Mouse (Mus musculus): Measurements from ENCODE around the gene Prss50.

Gene Prss50

DNA sequence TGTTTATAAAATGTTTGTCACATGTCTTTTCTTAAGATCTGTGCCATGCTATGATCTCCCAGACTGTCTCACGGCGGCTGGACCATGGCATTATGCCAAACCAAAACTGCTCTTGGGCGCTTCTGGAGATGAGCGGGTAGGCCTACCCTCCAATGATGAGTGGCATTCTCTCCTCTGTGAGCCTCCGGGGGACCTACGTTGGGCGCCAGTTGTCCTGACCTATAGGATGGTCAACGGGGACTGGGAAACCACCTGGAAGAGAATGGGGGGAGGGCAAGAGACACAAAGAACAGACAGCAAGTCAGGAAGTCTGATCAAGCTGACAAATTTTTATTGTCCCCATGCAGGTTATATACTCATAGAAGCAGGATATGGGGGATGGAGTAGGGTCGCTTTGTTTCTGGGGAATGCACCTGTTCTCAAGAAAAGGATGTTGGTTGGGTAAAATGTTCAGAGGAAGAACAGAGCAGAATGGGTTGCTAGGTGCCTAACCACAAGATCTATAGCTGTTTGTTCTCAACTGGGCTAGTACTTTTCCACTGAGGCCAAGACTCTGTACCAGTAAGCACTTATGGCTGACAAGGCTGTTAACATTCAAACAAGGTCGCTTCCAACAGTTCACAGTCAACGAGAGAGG, 49.6 kb downstream of the Prss50 start:
- ATAC-seq (ENCODE audit: low TSS enrichment): no peak

DNA sequence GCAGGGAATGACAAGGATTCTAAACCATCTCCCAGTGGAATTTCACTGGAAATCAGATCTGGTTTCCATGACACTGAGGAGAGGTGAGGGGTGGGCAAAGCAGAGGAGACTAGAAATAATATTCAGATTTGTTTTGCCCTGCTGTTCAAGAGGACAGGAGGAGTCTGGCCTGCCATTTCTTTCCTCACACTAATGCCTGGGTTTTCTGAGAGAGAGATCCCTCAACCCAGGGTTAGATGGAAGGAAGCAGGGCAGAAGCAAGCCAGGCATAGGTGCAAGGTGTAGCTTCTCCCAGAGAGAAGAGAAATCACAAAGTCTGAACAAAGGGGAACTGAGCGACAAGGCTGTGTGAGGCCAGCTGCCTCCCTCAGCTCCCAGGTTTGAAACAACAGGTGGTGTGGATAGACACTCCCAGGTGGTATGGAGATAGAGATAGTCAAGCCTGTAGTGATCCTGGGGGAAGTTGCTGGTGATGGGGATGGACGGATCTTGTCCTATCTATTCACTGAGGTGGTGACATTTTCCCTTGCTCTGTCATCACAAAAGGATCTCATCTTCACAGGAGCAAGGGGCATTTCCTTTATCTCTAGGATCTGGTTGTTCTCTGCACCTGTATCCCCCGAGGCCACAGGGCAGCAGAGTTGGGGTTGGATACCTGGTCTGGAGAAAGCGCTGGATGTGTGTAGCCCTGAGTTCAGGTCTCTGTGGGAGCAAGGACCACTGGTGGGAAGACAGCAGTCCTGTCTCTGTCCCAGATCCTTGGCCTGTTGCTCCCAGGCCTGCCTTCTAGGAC, 50.3 kb downstream of the Prss50 start:
- no peak for ATAC-seq (ENCODE audit: low TSS enrichment)

DNA sequence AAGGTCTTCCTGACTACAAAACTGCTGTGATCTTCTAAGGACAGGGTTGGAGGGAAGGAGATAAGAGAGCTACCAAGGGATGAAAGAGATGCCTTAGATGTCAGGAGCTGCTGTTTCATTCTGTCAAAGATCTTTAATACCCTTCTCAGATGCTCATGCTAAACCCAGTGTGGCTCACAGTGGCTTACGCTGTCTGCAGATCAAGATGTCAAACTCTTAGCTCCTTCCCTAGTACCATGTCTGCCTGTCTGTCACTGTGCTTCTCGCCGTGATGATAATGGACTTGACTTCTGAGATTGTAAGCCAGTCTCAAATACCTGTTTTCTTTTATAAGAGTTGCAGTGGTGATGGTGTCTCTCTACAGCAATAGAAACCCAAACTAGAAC, 50.9 kb downstream of the Prss50 start:
- ATAC-seq (ENCODE audit: low TSS enrichment): no peak

GRCm38 (mm10) chr9:110909371-110909967, 51.7 kb downstream of the Prss50 start:
- ATAC-seq (ENCODE audit: low TSS enrichment): peak; percentile 47; the same call in 1 of the 2 replicates
